Mouse (Mus musculus): ENCODE results near the gene Aldh16a1. TPM values are rescaled to one million over a fixed set of nuclear protein-coding genes. Genes with fewer than 3 reads are reported as not detected.
"Not testable (repeated sequence)": the region's sequence is repeated elsewhere in the genome, so short reads cannot be mapped to it uniquely, and the experiment has no call there.

Aldh16a1 gene
- polyA plus RNA-seq, 1 experiment from 2014 or later, result 26.8 TPM

DNA sequence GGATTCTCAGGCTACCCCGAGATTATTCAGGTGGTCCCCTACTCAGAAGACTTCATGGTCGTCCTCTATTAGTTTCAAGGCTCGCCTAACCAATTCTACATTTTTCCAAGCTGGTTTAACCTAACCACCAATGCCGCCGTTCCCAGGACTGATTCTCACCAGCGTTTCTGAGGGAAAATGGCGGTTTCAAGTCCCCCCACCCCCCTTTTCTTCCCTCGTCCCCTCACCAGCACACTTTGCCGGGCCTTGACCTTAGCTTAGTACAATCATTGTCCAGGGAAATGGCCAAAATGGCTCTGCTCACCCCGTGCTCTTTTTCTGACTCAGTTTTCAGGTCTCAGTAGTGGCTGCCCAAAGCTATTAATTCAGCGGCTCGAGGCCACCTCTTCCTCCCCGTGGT is 21.0 kb upstream of the Aldh16a1 start:
- no peak overlapping the region for H3K4me2 ChIP-seq (ENCODE audit: low read depth, low read length)
- no peak overlapping the region for H3K4me3 ChIP-seq (ENCODE audit: low read depth, low read length)
- ATAC-seq, result no peak
- no peak for DNase-seq
- H3K4me1 ChIP-seq (ENCODE audit: insufficient read depth), result no peaks in the 10 kb centered on the region
- no peak overlapping the region for H3K27ac ChIP-seq (ENCODE audit: low read depth)
- H3K9me3 ChIP-seq (ENCODE audit: low read length), result peaks cover 3% of the 10 kb centered on the region
- WGBS (ENCODE audit: insufficient replicate concordance), result 5% methylated on average over 13 of the region's 13 CpGs
- peaks cover 74% of the 10 kb centered on the region for H3K27me3 ChIP-seq (ENCODE audit: insufficient read depth, low read length)
- TF ChIP-seq CTCF (IDR thresholded peaks at IDR 0.05; ENCODE audit: low read depth), result no peak
- TF ChIP-seq EP300 (IDR thresholded peaks at IDR 0.05; ENCODE audit: low read depth), result no peak
- H3K36me3 ChIP-seq (replicated peaks; ENCODE audit: insufficient read depth, low read length), result no peaks in the 10 kb centered on the region
- no peak overlapping the region for H3K9ac ChIP-seq (replicated peaks)

DNA sequence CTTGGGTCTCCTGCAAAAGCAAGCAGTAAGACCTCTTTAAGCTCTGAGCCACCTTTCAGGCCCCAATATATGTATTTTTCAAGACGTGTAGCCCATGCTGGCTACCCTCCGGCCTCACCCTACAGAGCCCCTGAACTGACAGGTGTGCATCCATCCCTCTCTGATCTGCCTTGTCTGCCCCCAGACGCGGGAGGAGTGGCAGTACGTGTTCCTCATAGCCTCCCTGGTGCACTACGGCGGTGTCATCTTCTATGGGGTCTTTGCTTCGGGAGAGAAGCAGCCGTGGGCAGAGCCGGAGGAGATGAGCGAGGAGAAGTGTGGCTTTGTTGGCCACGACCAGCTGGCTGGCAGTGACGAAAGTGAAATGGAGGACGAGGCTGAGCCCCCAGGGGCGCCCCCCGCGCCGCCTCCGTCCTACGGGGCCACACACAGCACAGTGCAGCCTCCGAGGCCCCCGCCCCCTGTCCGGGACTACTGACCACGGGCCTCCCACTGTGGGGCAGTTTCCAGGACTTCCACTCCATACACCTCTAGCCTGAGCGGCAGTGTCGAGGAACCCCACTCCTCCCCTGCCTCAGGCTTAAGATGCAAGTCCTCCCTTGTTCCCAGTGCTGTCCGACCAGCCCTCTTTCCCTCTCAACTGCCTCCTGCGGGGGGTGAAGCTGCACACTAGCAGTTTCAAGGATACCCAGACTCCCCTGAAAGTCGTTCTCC is 20.3 kb upstream of the Aldh16a1 start:
- Histone ChIP-seq H3K27me3 (ENCODE audit: insufficient read depth, low read length) (peaks cover 68% of the 10 kb centered on the region), H3K9me3 (ENCODE audit: low read length) (peaks cover 10% of the 10 kb centered on the region), H3K4me3 (ENCODE audit: low read depth, low read length) (no peak overlapping the region), H3K4me1 (ENCODE audit: insufficient read depth) (no peaks in the 10 kb centered on the region), H3K27ac (ENCODE audit: low read depth) (no peak overlapping the region), H3K9ac (replicated peaks) (no peak overlapping the region), H3K36me3 (replicated peaks; ENCODE audit: insufficient read depth, low read length) (no peaks in the 10 kb centered on the region), H3K4me2 (ENCODE audit: low read depth, low read length) (no peak overlapping the region)
- ATAC-seq (no peak), DNase-seq (no peak)
- TF ChIP-seq EP300 (IDR thresholded peaks at IDR 0.05; ENCODE audit: low read depth) (no peak), CTCF (IDR thresholded peaks at IDR 0.05; ENCODE audit: low read depth) (no peak)
- 6% methylated on average over 29 of the region's 29 CpGs for WGBS (ENCODE audit: insufficient replicate concordance)

DNA sequence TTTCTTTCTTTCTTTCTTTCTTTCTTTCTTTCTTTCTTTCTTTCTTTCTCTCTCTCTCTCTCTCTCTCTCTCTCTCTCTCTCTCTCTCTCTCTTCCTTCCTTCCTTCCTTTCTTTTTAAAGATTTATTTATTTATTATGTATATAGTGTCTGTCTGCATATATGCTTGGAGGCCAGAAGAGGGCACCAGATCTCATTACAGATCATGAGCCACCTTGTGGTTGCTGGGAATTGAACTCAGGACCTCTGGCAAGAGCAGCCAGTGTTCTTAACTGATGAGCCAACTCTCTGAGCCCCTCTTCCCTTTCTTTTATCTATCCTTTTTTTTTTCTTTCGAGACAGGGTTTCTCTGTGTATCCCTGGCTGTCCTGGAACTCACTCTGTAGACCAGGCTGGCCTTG is 19.4 kb upstream of the Aldh16a1 start:
- WGBS (ENCODE audit: insufficient replicate concordance), result 47% methylated on average over 1 of the region's 1 CpGs
- H3K27ac ChIP-seq (ENCODE audit: low read depth); H3K9ac ChIP-seq (replicated peaks); H3K36me3 ChIP-seq (replicated peaks; ENCODE audit: insufficient read depth, low read length); H3K4me2 ChIP-seq (ENCODE audit: low read depth, low read length); H3K4me3 ChIP-seq (ENCODE audit: low read depth, low read length); H3K4me1 ChIP-seq (ENCODE audit: insufficient read depth); ATAC-seq; DNase-seq: not testable (repeated sequence)
- Histone ChIP-seq H3K9me3 (ENCODE audit: low read length) (peaks cover 19% of the 10 kb centered on the region), H3K27me3 (ENCODE audit: insufficient read depth, low read length) (peaks cover 68% of the 10 kb centered on the region)
- TF ChIP-seq CTCF (IDR thresholded peaks at IDR 0.05; ENCODE audit: low read depth), result peak; percentile 59

DNA sequence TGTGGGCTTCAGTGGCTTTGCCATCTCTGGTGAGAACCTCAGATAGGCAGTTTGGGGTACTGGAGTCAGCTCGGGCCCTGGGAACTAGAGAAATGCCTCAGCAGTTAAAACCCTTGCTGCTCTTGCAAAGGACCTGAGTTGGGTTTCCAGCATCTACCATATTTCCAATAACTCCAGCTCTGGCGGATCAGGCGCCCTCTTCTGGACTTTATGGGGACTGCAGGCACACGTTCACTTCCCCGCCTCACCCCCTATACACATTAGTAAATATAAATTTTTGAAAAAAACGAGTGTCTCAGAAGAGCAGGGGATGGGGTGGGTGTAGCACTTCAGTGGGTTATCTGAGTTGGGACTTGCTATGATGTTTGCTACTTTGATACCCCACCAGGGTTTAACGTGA is 18.6 kb upstream of the Aldh16a1 start:
- Histone ChIP-seq H3K4me1 (ENCODE audit: insufficient read depth) (no peaks in the 10 kb centered on the region), H3K9me3 (ENCODE audit: low read length) (peaks cover 24% of the 10 kb centered on the region), H3K9ac (replicated peaks) (no peak overlapping the region), H3K4me2 (ENCODE audit: low read depth, low read length) (no peak overlapping the region), H3K27ac (ENCODE audit: low read depth) (no peak overlapping the region), H3K27me3 (ENCODE audit: insufficient read depth, low read length) (peaks cover 68% of the 10 kb centered on the region), H3K4me3 (ENCODE audit: low read depth, low read length) (no peak overlapping the region), H3K36me3 (replicated peaks; ENCODE audit: insufficient read depth, low read length) (no peaks in the 10 kb centered on the region)
- TF ChIP-seq EP300 (IDR thresholded peaks at IDR 0.05; ENCODE audit: low read depth), result no peak
- peak; percentile 56 for TF ChIP-seq CTCF (IDR thresholded peaks at IDR 0.05; ENCODE audit: low read depth)
- ATAC-seq, result no peak
- DNase-seq, result peak; percentile 45
- 54% methylated on average over 7 of the region's 7 CpGs for WGBS (ENCODE audit: insufficient replicate concordance)

DNA sequence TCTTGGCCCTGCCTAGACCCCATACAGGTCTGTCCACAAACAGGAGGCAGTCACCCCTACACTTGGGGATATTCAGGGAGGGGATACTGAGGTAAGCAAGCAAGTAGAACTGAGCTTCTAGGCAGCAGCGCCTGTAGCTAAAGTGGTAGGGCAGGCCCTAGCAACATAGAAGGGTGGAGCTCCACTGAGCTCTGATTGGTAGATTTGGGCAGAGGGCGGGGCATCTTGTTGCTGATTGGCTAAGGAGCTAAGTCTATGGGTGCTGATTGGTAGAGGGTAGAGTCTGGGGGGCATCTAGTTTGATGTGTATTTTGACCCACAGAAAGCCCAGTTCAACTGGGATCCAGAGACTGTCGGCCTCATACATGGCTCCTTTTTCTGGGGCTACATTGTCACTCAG is 15.1 kb upstream of the Aldh16a1 start:
- H3K27me3 ChIP-seq (ENCODE audit: insufficient read depth, low read length), result peaks cover 68% of the 10 kb centered on the region
- no peak for ATAC-seq
- TF ChIP-seq EP300 (IDR thresholded peaks at IDR 0.05; ENCODE audit: low read depth), result no peak
- TF ChIP-seq CTCF (IDR thresholded peaks at IDR 0.05; ENCODE audit: low read depth), result no peak
- peaks cover 24% of the 10 kb centered on the region for H3K9me3 ChIP-seq (ENCODE audit: low read length)
- DNase-seq, result no peak
- H3K4me2 ChIP-seq (ENCODE audit: low read depth, low read length), result no peak overlapping the region
- no peak overlapping the region for H3K4me3 ChIP-seq (ENCODE audit: low read depth, low read length)
- no peak overlapping the region for H3K9ac ChIP-seq (replicated peaks)
- no peak overlapping the region for H3K27ac ChIP-seq (ENCODE audit: low read depth)
- H3K36me3 ChIP-seq (replicated peaks; ENCODE audit: insufficient read depth, low read length), result no peaks in the 10 kb centered on the region
- WGBS (ENCODE audit: insufficient replicate concordance), result 87% methylated on average over 3 of the region's 3 CpGs
- no peaks in the 10 kb centered on the region for H3K4me1 ChIP-seq (ENCODE audit: insufficient read depth)

DNA sequence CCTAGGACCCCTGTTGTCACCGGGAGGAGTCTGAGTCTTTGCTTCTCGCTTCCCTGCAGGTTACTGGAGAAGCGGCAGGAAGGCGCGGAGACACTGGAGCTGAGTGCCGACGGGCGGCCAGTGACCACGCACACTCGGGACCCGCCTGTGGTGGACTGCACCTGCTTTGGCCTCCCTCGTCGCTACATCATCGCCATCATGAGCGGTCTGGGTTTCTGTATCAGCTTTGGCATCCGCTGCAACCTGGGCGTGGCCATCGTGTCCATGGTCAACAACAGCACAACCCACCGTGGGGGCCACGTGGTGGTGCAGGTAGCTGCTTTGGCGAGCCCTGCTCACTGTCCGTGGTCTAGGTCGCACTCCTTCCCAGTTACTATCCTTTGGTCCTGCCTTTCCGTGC is 14.3 kb upstream of the Aldh16a1 start:
- TF ChIP-seq EP300 (IDR thresholded peaks at IDR 0.05; ENCODE audit: low read depth) (no peak), CTCF (IDR thresholded peaks at IDR 0.05; ENCODE audit: low read depth) (no peak)
- Histone ChIP-seq H3K36me3 (replicated peaks; ENCODE audit: insufficient read depth, low read length) (no peaks in the 10 kb centered on the region), H3K9me3 (ENCODE audit: low read length) (peaks cover 24% of the 10 kb centered on the region), H3K4me3 (ENCODE audit: low read depth, low read length) (no peak overlapping the region), H3K27ac (ENCODE audit: low read depth) (no peak overlapping the region), H3K4me2 (ENCODE audit: low read depth, low read length) (no peak overlapping the region), H3K4me1 (ENCODE audit: insufficient read depth) (peaks cover 5% of the 10 kb centered on the region), H3K27me3 (ENCODE audit: insufficient read depth, low read length) (peaks cover 69% of the 10 kb centered on the region), H3K9ac (replicated peaks) (no peak overlapping the region)
- no peak for ATAC-seq
- WGBS (ENCODE audit: insufficient replicate concordance), result 8% methylated on average over 24 of the region's 24 CpGs
- no peak for DNase-seq
